14 mouse cellular contexts compared by ENCODE assay signal in genomic region chr7:50105612-50106321, GRCm38 (mm10).
A peak's percentile ranks its signal among the peaks of the same experiment; 100 is the strongest.
DNase-seq lines count a peak whose midpoint lies in the region; ATAC-seq and TF ChIP-seq lines count a peak whose summit lies in the region.
"Had no signal": no experiment of that assay in that cellular context is flagged by ENCODE, and none has a peak within 500 bp of the region (broad histone marks: within the 10 kb centered on the region; RNA-seq: fewer than 3 reads in every experiment).

No protein-coding gene starts in this region.

- 44% methylated on average over 8 of the region's 8 CpGs for WGBS in kidney, embryonic 14.5 days
- WGBS in midbrain, embryonic 10.5 days = 59% methylated on average over 8 of the region's 8 CpGs
- 44% methylated on average over 8 of the region's 8 CpGs for WGBS in midbrain, embryonic 15.5 days
- 34% methylated on average over 8 of the region's 8 CpGs for WGBS in liver, embryonic 16.5 days (ENCODE audit: insufficient replicate concordance)
- 27% methylated on average over 8 of the region's 8 CpGs for WGBS in stomach, postnatal 0 days
- WGBS in thymus, adult 2 months = 63% methylated on average over 8 of the region's 8 CpGs

- DNase-seq in kidney, adult 8-10 months = no peak
- peak; percentile 18 for DNase-seq in midbrain, embryonic 10.5 days (ENCODE audit: low spot score)
- DNase-seq in stomach, postnatal 0 days (ENCODE audit: low spot score) = peak; percentile 14
- no peak for DNase-seq in thymus, adult 2 months
- no peak for DNase-seq in urinary bladder, adult 18-20 months (ENCODE audit: low spot score in 2 of 2)
- DNase-seq: cerebellum, adult 2 months; heart, adult 18-20 months; heart, postnatal 10 days; thymus, postnatal 36 days had no signal

- no peak overlapping the region for H3K4me2 ChIP-seq in kidney, embryonic 14.5 days (replicated peaks; ENCODE audit: low read depth, low read length)
- no peak overlapping the region for H3K4me2 ChIP-seq in midbrain, embryonic 15.5 days
- no peak overlapping the region for H3K4me2 ChIP-seq in liver, embryonic 16.5 days (ENCODE audit: low read depth, low read length)
- no peak overlapping the region for H3K4me2 ChIP-seq in stomach, postnatal 0 days (replicated peaks; ENCODE audit: low read depth)
- H3K4me2 ChIP-seq: limb, embryonic 15.5 days had no signal

- H3K27ac ChIP-seq in kidney, embryonic 14.5 days (ENCODE audit: low read depth, low read length) = no peak overlapping the region
- no peak overlapping the region for H3K27ac ChIP-seq in midbrain, embryonic 10.5 days (replicated peaks)
- no peak overlapping the region for H3K27ac ChIP-seq in midbrain, embryonic 15.5 days
- no peak overlapping the region for H3K27ac ChIP-seq in liver, embryonic 16.5 days (ENCODE audit: low read length)
- no peak overlapping the region for H3K27ac ChIP-seq in stomach, postnatal 0 days (replicated peaks)
- H3K27ac ChIP-seq in thymus, adult 2 months (ENCODE audit: control insufficient read depth, insufficient read depth, low read length) = no peak overlapping the region
- H3K27ac ChIP-seq: limb, embryonic 15.5 days had no signal

- TF ChIP-seq POLR2A in thymus, adult 2 months (IDR thresholded peaks at IDR 0.05; ENCODE audit: control insufficient read depth, extremely low read depth, insufficient read depth, low read length, poor library complexity) = no peak

- no peaks in the 10 kb centered on the region for H3K9me3 ChIP-seq in kidney, embryonic 14.5 days (ENCODE audit: control insufficient read depth, low read length)
- no peaks in the 10 kb centered on the region for H3K9me3 ChIP-seq in midbrain, embryonic 10.5 days (replicated peaks)
- no peaks in the 10 kb centered on the region for H3K9me3 ChIP-seq in midbrain, embryonic 15.5 days
- H3K9me3 ChIP-seq in liver, embryonic 16.5 days (replicated peaks; ENCODE audit: control insufficient read depth, low read length) = no peaks in the 10 kb centered on the region
- no peaks in the 10 kb centered on the region for H3K9me3 ChIP-seq in stomach, postnatal 0 days (ENCODE audit: control insufficient read depth, low read length)
- H3K9me3 ChIP-seq: limb, embryonic 15.5 days had no signal

- no peaks in the 10 kb centered on the region for H3K36me3 ChIP-seq in kidney, embryonic 14.5 days (ENCODE audit: control insufficient read depth, insufficient read depth, low read length)
- no peaks in the 10 kb centered on the region for H3K36me3 ChIP-seq in midbrain, embryonic 10.5 days
- no peaks in the 10 kb centered on the region for H3K36me3 ChIP-seq in midbrain, embryonic 15.5 days (replicated peaks)
- H3K36me3 ChIP-seq in liver, embryonic 16.5 days (ENCODE audit: control insufficient read depth, insufficient read depth) = no peaks in the 10 kb centered on the region
- H3K36me3 ChIP-seq in stomach, postnatal 0 days (ENCODE audit: control insufficient read depth, insufficient read depth, low read length) = no peaks in the 10 kb centered on the region
- no peaks in the 10 kb centered on the region for H3K36me3 ChIP-seq in thymus, adult 2 months (ENCODE audit: control insufficient read depth, insufficient read depth, low read length)
- H3K36me3 ChIP-seq: limb, embryonic 15.5 days had no signal

- H3K4me1 ChIP-seq in kidney, embryonic 14.5 days (ENCODE audit: control insufficient read depth, insufficient read depth, low read length) = no peaks in the 10 kb centered on the region
- H3K4me1 ChIP-seq in midbrain, embryonic 10.5 days = peaks cover 3% of the 10 kb centered on the region
- H3K4me1 ChIP-seq in midbrain, embryonic 15.5 days = no peaks in the 10 kb centered on the region
- no peaks in the 10 kb centered on the region for H3K4me1 ChIP-seq in liver, embryonic 16.5 days (ENCODE audit: control insufficient read depth, low read depth, low read length)
- no peaks in the 10 kb centered on the region for H3K4me1 ChIP-seq in stomach, postnatal 0 days (replicated peaks; ENCODE audit: control insufficient read depth, insufficient read depth)
- no peaks in the 10 kb centered on the region for H3K4me1 ChIP-seq in thymus, adult 2 months (replicated peaks; ENCODE audit: control insufficient read depth, insufficient read depth, low read length)
- H3K4me1 ChIP-seq: limb, embryonic 15.5 days had no signal

- no peaks in the 10 kb centered on the region for H3K27me3 ChIP-seq in kidney, embryonic 14.5 days (ENCODE audit: control insufficient read depth, insufficient read depth, low read length)
- H3K27me3 ChIP-seq in midbrain, embryonic 10.5 days (ENCODE audit: low read depth, poor library complexity, severe bottlenecking) = peaks cover 16% of the 10 kb centered on the region
- H3K27me3 ChIP-seq in midbrain, embryonic 15.5 days (replicated peaks) = no peaks in the 10 kb centered on the region
- no peaks in the 10 kb centered on the region for H3K27me3 ChIP-seq in liver, embryonic 16.5 days (ENCODE audit: control insufficient read depth, insufficient read depth, low read depth, low read length)
- no peaks in the 10 kb centered on the region for H3K27me3 ChIP-seq in stomach, postnatal 0 days (ENCODE audit: control insufficient read depth, insufficient read depth, low read length)
- no peaks in the 10 kb centered on the region for H3K27me3 ChIP-seq in thymus, adult 2 months (ENCODE audit: control insufficient read depth, insufficient read depth, low read length)
- H3K27me3 ChIP-seq: limb, embryonic 15.5 days had no signal

- TF ChIP-seq CTCF in stomach, postnatal 0 days (IDR thresholded peaks at IDR 0.05; ENCODE audit: low read depth) = no peak
- no peak for TF ChIP-seq CTCF in thymus, adult 2 months (IDR thresholded peaks at IDR 0.05; ENCODE audit: borderline replicate concordance, control insufficient read depth, extremely low read depth, insufficient read depth, low read length, poor library complexity)

- peak; percentile 55; the same call in 1 of the 2 replicates for ATAC-seq in kidney, embryonic 14.5 days (ENCODE audit: low FRiP score, low TSS enrichment)
- no peak for ATAC-seq in midbrain, embryonic 15.5 days (replicated peaks)
- ATAC-seq in liver, embryonic 16.5 days (ENCODE audit: low read depth) = peak; percentile 39; the same call in 1 of the 2 replicates
- peak; percentile 26; the same call in 1 of the 2 replicates for ATAC-seq in stomach, postnatal 0 days (ENCODE audit: low FRiP score, low TSS enrichment)
- ATAC-seq: activated CD4-positive, CD25-positive, alpha-beta regulatory T cell, adult 4 months had no signal

- no peak for TF ChIP-seq EP300 in stomach, postnatal 0 days (optimal IDR thresholded peaks at IDR 0.05)

- no peak overlapping the region for H3K9ac ChIP-seq in kidney, embryonic 14.5 days (ENCODE audit: low read depth, low read length)
- no peak overlapping the region for H3K9ac ChIP-seq in midbrain, embryonic 15.5 days
- no peak overlapping the region for H3K9ac ChIP-seq in liver, embryonic 16.5 days (ENCODE audit: low read depth, low read length)
- no peak overlapping the region for H3K9ac ChIP-seq in stomach, postnatal 0 days (ENCODE audit: low read length)
- H3K9ac ChIP-seq: limb, embryonic 15.5 days had no signal

- H3K4me3 ChIP-seq in kidney, embryonic 14.5 days (ENCODE audit: low read length) = no peak overlapping the region
- no peak overlapping the region for H3K4me3 ChIP-seq in midbrain, embryonic 10.5 days
- no peak overlapping the region for H3K4me3 ChIP-seq in midbrain, embryonic 15.5 days
- no peak overlapping the region; the same call in 1 of the 2 replicates for H3K4me3 ChIP-seq in liver, embryonic 16.5 days (ENCODE audit: low read depth, low read length)
- no peak overlapping the region for H3K4me3 ChIP-seq in stomach, postnatal 0 days (ENCODE audit: low read depth, low read length)
- no peak overlapping the region for H3K4me3 ChIP-seq in thymus, adult 2 months (ENCODE audit: control insufficient read depth, insufficient read depth, low read length)
- H3K4me3 ChIP-seq: limb, embryonic 15.5 days had no signal

Comparison
In these comparisons a context has a peak if more than half of its experiments do, and no peak if none do; other contexts are left out.
1. DNase-seq: peak in midbrain, embryonic 10.5 days (single experiment) and stomach, postnatal 0 days (single experiment); none in kidney, adult 8-10 months (0 of 2), thymus, adult 2 months (single experiment) and urinary bladder, adult 18-20 months (0 of 2).